ENCODE assay signal across 15 mouse cellular contexts in the genomic region with DNA sequence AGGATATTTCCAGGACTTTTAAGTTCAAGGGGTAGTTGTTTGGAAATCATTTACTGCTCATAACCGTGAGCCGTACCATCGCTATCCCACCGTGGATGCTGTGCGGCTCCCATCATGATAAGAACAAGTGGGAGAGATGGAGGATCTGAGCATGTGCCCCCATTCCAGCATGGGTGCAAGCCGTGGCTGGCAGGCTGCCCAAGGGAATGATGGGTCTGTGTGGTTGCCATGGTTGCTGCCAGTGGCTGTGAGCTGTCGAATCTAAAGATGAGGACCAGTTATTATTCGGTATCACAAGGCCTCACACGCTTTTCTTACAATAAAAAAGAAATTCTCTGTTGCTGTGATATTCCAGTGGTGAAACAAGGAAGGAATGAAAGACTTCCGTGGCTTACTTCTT.
A peak's percentile ranks its signal among the peaks of the same experiment; 100 is the strongest.
DNase-seq lines count a peak whose midpoint lies in the region.
"Had no signal": no experiment of that assay in that cellular context is flagged by ENCODE, and none has a peak within 500 bp of the region (broad histone marks: within the 10 kb centered on the region; RNA-seq: fewer than 3 reads in every experiment).

No protein-coding gene starts in this region.

- DNase-seq in cerebellum, postnatal 10 days = peak; percentile 53 to 68
- DNase-seq in cerebellum, postnatal 36 days = no peak
- DNase-seq in gastrocnemius, postnatal 14 days = peak; percentile 3
- no peak for DNase-seq in gastrocnemius, postnatal 4 days (ENCODE audit: low spot score in 2 of 2)
- DNase-seq in left cerebral cortex, postnatal 4 days = peak; percentile 70
- DNase-seq in left cerebral cortex, adult 8-10 months (ENCODE audit: low spot score in 2 of 2) = no peak
- DNase-seq in brain, adult 2 months (ENCODE audit: low read depth, low spot score) = peak; percentile 37
- DNase-seq in spleen, postnatal 36 days (ENCODE audit: low spot score in 2 of 2) = no peak
- DNase-seq: adrenal gland, adult 2 months; cerebellum, adult 9-11 months; embryo, embryonic 11 days; heart, adult 2 months; heart, postnatal 4 days; kidney, adult 18-20 months; spleen, adult 18-20 months had no signal

- intact Hi-C loops in gastrocnemius, postnatal 14 days (cut with DNase I; ENCODE audit: low total_unique reads) = no loop called here
- intact Hi-C loops in left cerebral cortex, postnatal 4 days (cut with DNase I) = no loop called here

Comparison
In these comparisons a context has a peak if more than half of its experiments do, and no peak if none do; other contexts are left out.
1. DNase-seq: peak in cerebellum, postnatal 10 days (2 of 2), gastrocnemius, postnatal 14 days (single experiment), left cerebral cortex, postnatal 4 days (single experiment) and brain, adult 2 months (single experiment); none in cerebellum, postnatal 36 days (0 of 2), gastrocnemius, postnatal 4 days (0 of 2), left cerebral cortex, adult 8-10 months (0 of 2) and spleen, postnatal 36 days (0 of 2).